Mouse (Mus musculus) brain, adult 2 months (tissue): ENCODE results near the gene Zdhhc6.

Experiments
- DNase-seq: peaks from one replicate; pipeline ENCODE4 v3.0.0; 2011; ENCODE audit warnings: low read depth, low spot score

The Zdhhc6 gene

GRCm38 (mm10) chr19:55258514-55258913 is 57.3 kb downstream of the Zdhhc6 start:
- DNase-seq: no peak

- no peak for DNase-seq
These were observed 58.0 kb downstream of the Zdhhc6 start for GRCm38 (mm10) chr19:55257656-55258375.

GRCm38 (mm10) chr19:55256156-55256555 is 59.7 kb downstream of the Zdhhc6 start:
- peak; percentile 73 for DNase-seq

- DNase-seq: peak; percentile 50
These were observed 61.3 kb downstream of the Zdhhc6 start for GRCm38 (mm10) chr19:55254513-55255016.

- DNase-seq: peak; percentile 82
These were observed 62.0 kb downstream of the Zdhhc6 start for GRCm38 (mm10) chr19:55253570-55254441.

- peak; percentile 33 for DNase-seq
These were observed 62.6 kb downstream of the Zdhhc6 start for GRCm38 (mm10) chr19:55253239-55253569.

- no peak for DNase-seq
These were observed 64.3 kb downstream of the Zdhhc6 start, which contains the start of gene Acsl5 for GRCm38 (mm10) chr19:55251383-55252124. Gene Acsl5 (plus strand): TSS chr19:55251938.

GRCm38 (mm10) chr19:55250451-55250850 is 65.4 kb downstream of the Zdhhc6 start:
- no peak for DNase-seq

GRCm38 (mm10) chr19:55247991-55248520 is 67.8 kb downstream of the Zdhhc6 start:
- DNase-seq: no peak

- no peak for DNase-seq
These were observed 68.3 kb downstream of the Zdhhc6 start for GRCm38 (mm10) chr19:55247563-55247962.

- DNase-seq: peak; percentile 93
These were observed 71.0 kb downstream of the Zdhhc6 start for GRCm38 (mm10) chr19:55244791-55245231.

- no peak for DNase-seq
These were observed 74.6 kb downstream of the Zdhhc6 start, which contains the start of gene Gucy2g for GRCm38 (mm10) chr19:55241186-55241645. Gene Gucy2g (minus strand): TSS chr19:55241236.

GRCm38 (mm10) chr19:55239766-55240426 is 75.9 kb downstream of the Zdhhc6 start:
- no peak for DNase-seq

GRCm38 (mm10) chr19:55236564-55236963 is 79.3 kb downstream of the Zdhhc6 start:
- DNase-seq: peak; percentile 87

- DNase-seq: no peak
These were observed 79.8 kb downstream of the Zdhhc6 start for GRCm38 (mm10) chr19:55236026-55236425.

- DNase-seq: no peak
These were observed 83.7 kb downstream of the Zdhhc6 start for GRCm38 (mm10) chr19:55232136-55232535.

GRCm38 (mm10) chr19:55231081-55231480 is 84.8 kb downstream of the Zdhhc6 start:
- peak; percentile 71 for DNase-seq

- no peak for DNase-seq
These were observed 88.7 kb downstream of the Zdhhc6 start for GRCm38 (mm10) chr19:55227135-55227534.

GRCm38 (mm10) chr19:55226621-55227020 is 89.2 kb downstream of the Zdhhc6 start:
- no peak for DNase-seq

GRCm38 (mm10) chr19:55222268-55222667 is 93.6 kb downstream of the Zdhhc6 start:
- no peak for DNase-seq
